Mouse (Mus musculus) heart, postnatal 0 days (tissue): Measurements from ENCODE around the gene Mettl17. TPM values are rescaled to one million over a fixed set of nuclear protein-coding genes. Genes with fewer than 3 reads are reported as not detected.

ENCODE experiments used
- ATAC-seq: fragments of 200-750 bp; cut with Nextera tagmentation; 2 replicates; pipeline ENCODE4 v1.8.0; 2017; ENCODE audit warnings: low read depth, moderate number of reproducible peaks, moderate library complexity; ENCODE audit not compliant: insufficient read depth
- DNase-seq: peaks from one replicate; pipeline ENCODE4 v3.0.0-alpha.2; 2016; ENCODE audit warnings: low spot score
- H3K27ac ChIP-seq: fragments of 300-500 bp; sonication (generic); 2 replicates; pipeline ENCODE4 v1.5.1; 2014; ENCODE audit warnings: low read depth, mild to moderate bottlenecking
- H3K27me3 ChIP-seq: fragments of 300-500 bp; sonication (generic); 2 replicates; pipeline ENCODE4 v1.6.1; 2014; ENCODE audit warnings: low read length, mixed read lengths; ENCODE audit not compliant: control insufficient read depth, insufficient read depth
- H3K36me3 ChIP-seq: fragments of 300-500 bp; sonication (generic); replicated peaks from 2 replicates; pipeline ENCODE4 v1.6.1; 2014; ENCODE audit warnings: low read length, mixed read lengths; ENCODE audit not compliant: control insufficient read depth, insufficient read depth
- H3K4me1 ChIP-seq: fragments of 300-500 bp; sonication (generic); 2 replicates; pipeline ENCODE4 v1.6.1; 2014; ENCODE audit warnings: antibody characterized with exemption; ENCODE audit not compliant: control insufficient read depth, insufficient read depth
- H3K4me2 ChIP-seq: fragments of 300-500 bp; sonication (generic); 2 replicates; pipeline ENCODE4 v1.6.1; 2014; ENCODE audit warnings: low read depth, mild to moderate bottlenecking, low read length, moderate library complexity
- H3K4me3 ChIP-seq: fragments of 300-500 bp; sonication (generic); 2 replicates; pipeline ENCODE4 v1.5.1; 2014; ENCODE audit warnings: low read depth, low read length
- H3K9ac ChIP-seq: fragments of 300-500 bp; sonication (generic); replicated peaks from 2 replicates; pipeline ENCODE4 v1.6.1; 2014; ENCODE audit warnings: low read depth, low read length, mixed read lengths
- H3K9me3 ChIP-seq: fragments of 300-500 bp; sonication (generic); replicated peaks from 2 replicates; pipeline ENCODE4 v1.6.1; 2016; ENCODE audit warnings: low read length; ENCODE audit not compliant: control insufficient read depth
- CTCF ChIP-seq: IDR thresholded peaks from 2 replicates; pipeline ENCODE4 v1.5.1; 2016; ENCODE audit warnings: antibody characterized with exemption, control low read depth, low read depth
- EP300 ChIP-seq: IDR thresholded peaks from 2 replicates; pipeline ENCODE4 v1.6.1; 2016; ENCODE audit warnings: antibody characterized with exemption, low read depth
- WGBS: fragments of 180-500 bp; shearing (Covaris S2); extraction: QIAGEN DNeasy Blood & Tissue Kit; methylation state at CpG from one replicate; pipeline ENCODE4 v1.1.7; 2014; 5-methylcytosine and 5-hydroxymethylcytosine counted together
- polyA plus RNA-seq: library from polyadenylated mRNA; unstranded; fragments of >200 nt; fragmentation: Nextera tagmentation; extraction: Ambion mirVana; gene quantifications from 2 replicates; pipeline ENCODE4 v1.2.1, GENCODE M21; 2015
- total RNA-seq: library from RNA; depleted of rRNA; stranded (reverse); fragments of >200 nt; gene quantifications from 2 replicates; pipeline ENCODE4 v1.2.3, GENCODE M21; 2014; ENCODE audit warnings: low replicate concordance

Mettl17 gene
- total and polyA plus RNA-seq, 2 experiments from 2014 or later, result 21.6 to 27.2 TPM

GRCm38 (mm10) chr14:51892191-51892939, 7.7 kb downstream of the Mettl17 start, which contains the start of gene Slc39a2:
TSS of gene Slc39a2 (plus strand) at chr14:51892889.
- TF ChIP-seq CTCF, result no peak
- TF ChIP-seq EP300, result no peak
- Histone ChIP-seq H3K9ac (no peak within 1 kb of the TSS), H3K4me1 (no peaks in the 10 kb centered on the region), H3K27me3 (no peaks in the 10 kb centered on the region), H3K9me3 (no peaks in the 10 kb centered on the region), H3K27ac (no peak within 1 kb of the TSS), H3K4me2 (no peak within 1 kb of the TSS), H3K4me3 (no peak within 1 kb of the TSS), H3K36me3 (peaks cover 58% of the 10 kb centered on the region)
- no peak for ATAC-seq
- no peak for DNase-seq
- 87% methylated on average over 9 of the region's 9 CpGs for WGBS

- H3K9ac ChIP-seq, result no peak overlapping the region
- no peaks in the 10 kb centered on the region for H3K4me1 ChIP-seq
- H3K4me3 ChIP-seq, result no peak overlapping the region
- ATAC-seq, result no peak
- TF ChIP-seq CTCF (no peak), EP300 (no peak)
- DNase-seq, result no peak
- 34% methylated on average over 10 of the region's 10 CpGs for WGBS
- peaks cover 49% of the 10 kb centered on the region for H3K36me3 ChIP-seq
- H3K27me3 ChIP-seq, result no peaks in the 10 kb centered on the region
- no peaks in the 10 kb centered on the region for H3K9me3 ChIP-seq
- H3K27ac ChIP-seq, result no peak overlapping the region
- H3K4me2 ChIP-seq, result no peak overlapping the region
Measured at GRCm38 (mm10) chr14:51893094-51893794, 8.6 kb downstream of the Mettl17 start.

GRCm38 (mm10) chr14:51893809-51894208, 9.2 kb downstream of the Mettl17 start:
- TF ChIP-seq CTCF, result no peak
- no peak for TF ChIP-seq EP300

GRCm38 (mm10) chr14:51895071-51895470, 10.4 kb downstream of the Mettl17 start:
- Histone ChIP-seq H3K4me3 (no peak overlapping the region), H3K9ac (no peak overlapping the region), H3K4me1 (no peaks in the 10 kb centered on the region), H3K27me3 (no peaks in the 10 kb centered on the region), H3K4me2 (no peak overlapping the region), H3K36me3 (peaks cover 31% of the 10 kb centered on the region), H3K27ac (no peak overlapping the region), H3K9me3 (no peaks in the 10 kb centered on the region)
- no peak for TF ChIP-seq CTCF
- TF ChIP-seq EP300, result no peak
- no peak for DNase-seq
- no peak for ATAC-seq
- 78% methylated on average over 14 of the region's 14 CpGs for WGBS

More at GRCm38 (mm10) chr14:51893809-51894208, 9.2 kb downstream of the Mettl17 start:
- DNase-seq (no peak), ATAC-seq (no peak)
- WGBS, result 36% methylated on average over 3 of the region's 3 CpGs
- Histone ChIP-seq H3K4me3 (no peak overlapping the region), H3K27ac (no peak overlapping the region), H3K27me3 (no peaks in the 10 kb centered on the region), H3K9me3 (no peaks in the 10 kb centered on the region), H3K4me1 (no peaks in the 10 kb centered on the region), H3K36me3 (peaks cover 43% of the 10 kb centered on the region), H3K4me2 (no peak overlapping the region), H3K9ac (no peak overlapping the region)

GRCm38 (mm10) chr14:51896019-51896418, 11.4 kb downstream of the Mettl17 start:
- WGBS, result 74% methylated on average over 6 of the region's 6 CpGs
- no peak for TF ChIP-seq CTCF
- no peak for TF ChIP-seq EP300
- ATAC-seq (no peak), DNase-seq (no peak)
- Histone ChIP-seq H3K4me2 (no peak overlapping the region), H3K4me3 (no peak overlapping the region), H3K27me3 (no peaks in the 10 kb centered on the region), H3K9ac (no peak overlapping the region), H3K4me1 (no peaks in the 10 kb centered on the region), H3K27ac (no peak overlapping the region), H3K36me3 (peaks cover 21% of the 10 kb centered on the region), H3K9me3 (no peaks in the 10 kb centered on the region)
